In the genomic region with DNA sequence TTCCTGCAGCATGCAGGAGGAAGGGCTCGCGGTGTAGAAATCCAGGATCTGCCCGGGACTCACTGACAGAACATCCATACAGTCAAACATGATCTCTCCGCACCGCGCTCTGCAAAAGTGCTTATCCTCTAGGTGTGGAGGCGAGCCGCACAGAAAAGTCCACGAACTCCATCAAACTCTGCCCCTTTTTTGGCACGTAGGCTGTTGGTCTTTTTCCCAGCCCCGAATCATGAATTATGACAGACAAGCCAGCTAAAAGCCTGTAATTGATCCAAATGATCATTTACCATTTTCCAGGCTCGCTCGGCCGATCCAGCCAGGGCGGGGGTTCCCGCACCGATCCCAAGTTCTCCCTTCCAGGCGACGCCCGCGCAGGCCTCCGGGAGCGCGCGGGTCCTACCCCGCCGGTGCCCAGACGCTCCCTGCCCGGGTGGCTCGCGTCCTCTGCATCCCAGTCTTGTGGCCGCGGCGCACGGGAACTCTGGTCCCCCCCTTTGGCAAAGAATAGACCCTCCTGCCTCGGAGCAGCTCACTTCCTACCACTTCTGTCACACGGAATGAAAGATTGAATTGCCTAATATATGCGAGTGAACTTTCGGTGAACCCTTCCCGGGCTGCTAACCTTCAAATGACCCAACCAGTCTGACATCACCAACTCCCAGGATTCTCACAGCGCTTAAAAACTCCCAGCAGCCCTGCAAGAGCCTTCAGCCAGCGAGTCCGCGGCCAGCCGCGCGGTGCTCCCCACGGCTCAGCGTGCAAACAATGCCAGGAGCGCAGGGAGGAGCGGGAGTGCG, we compare ENCODE assay signal across 8 mouse cellular contexts.
A peak's percentile ranks its signal among the peaks of the same experiment; 100 is the strongest.
DNase-seq lines count a peak whose midpoint lies in the region; ATAC-seq and TF ChIP-seq lines count a peak whose summit lies in the region.

No protein-coding gene starts in this region.

- no peak for TF ChIP-seq EP300 in stomach, postnatal 0 days (optimal IDR thresholded peaks at IDR 0.05)

- peak overlapping the region; percentile 56 for H3K9ac ChIP-seq in forebrain, embryonic 12.5 days
- peak overlapping the region; percentile 90 for H3K9ac ChIP-seq in heart, embryonic 13.5 days
- peak overlapping the region; percentile 78 for H3K9ac ChIP-seq in kidney, embryonic 16.5 days (replicated peaks; ENCODE audit: low read length)
- H3K9ac ChIP-seq in midbrain, embryonic 16.5 days (ENCODE audit: low read depth, low read length), result peak overlapping the region; percentile 76
- H3K9ac ChIP-seq in stomach, postnatal 0 days (ENCODE audit: low read length), result peak overlapping the region; percentile 58

- no peaks in the 10 kb centered on the region for H3K36me3 ChIP-seq in forebrain, embryonic 12.5 days (replicated peaks)
- no peaks in the 10 kb centered on the region for H3K36me3 ChIP-seq in heart, embryonic 13.5 days
- no peaks in the 10 kb centered on the region for H3K36me3 ChIP-seq in kidney, embryonic 16.5 days (ENCODE audit: insufficient read depth, low read length)
- H3K36me3 ChIP-seq in midbrain, embryonic 16.5 days (ENCODE audit: control insufficient read depth, insufficient read depth, low read length), result no peaks in the 10 kb centered on the region
- H3K36me3 ChIP-seq in stomach, postnatal 0 days (ENCODE audit: control insufficient read depth, insufficient read depth, low read length), result no peaks in the 10 kb centered on the region

- no peaks in the 10 kb centered on the region for H3K9me3 ChIP-seq in forebrain, embryonic 12.5 days
- no peaks in the 10 kb centered on the region for H3K9me3 ChIP-seq in heart, embryonic 13.5 days
- H3K9me3 ChIP-seq in kidney, embryonic 16.5 days (ENCODE audit: low read length), result no peaks in the 10 kb centered on the region
- no peaks in the 10 kb centered on the region for H3K9me3 ChIP-seq in midbrain, embryonic 16.5 days (replicated peaks; ENCODE audit: control insufficient read depth, low read length, poor library complexity, severe bottlenecking)
- no peaks in the 10 kb centered on the region for H3K9me3 ChIP-seq in stomach, postnatal 0 days (ENCODE audit: control insufficient read depth, low read length)

- H3K27me3 ChIP-seq in forebrain, embryonic 12.5 days, result peaks cover 38% of the 10 kb centered on the region
- H3K27me3 ChIP-seq in heart, embryonic 13.5 days (replicated peaks), result no peaks in the 10 kb centered on the region
- no peaks in the 10 kb centered on the region for H3K27me3 ChIP-seq in kidney, embryonic 16.5 days (ENCODE audit: insufficient read depth, low read length)
- peaks cover 14% of the 10 kb centered on the region for H3K27me3 ChIP-seq in midbrain, embryonic 16.5 days (ENCODE audit: control insufficient read depth, insufficient read depth, low read depth, low read length)
- H3K27me3 ChIP-seq in stomach, postnatal 0 days (ENCODE audit: control insufficient read depth, insufficient read depth, low read length), result no peaks in the 10 kb centered on the region

- peaks cover 15% of the 10 kb centered on the region for H3K4me1 ChIP-seq in forebrain, embryonic 12.5 days
- peaks cover 30% of the 10 kb centered on the region for H3K4me1 ChIP-seq in heart, embryonic 13.5 days
- H3K4me1 ChIP-seq in kidney, embryonic 16.5 days (ENCODE audit: insufficient read depth, low read length), result peaks cover 35% of the 10 kb centered on the region
- H3K4me1 ChIP-seq in midbrain, embryonic 16.5 days (ENCODE audit: control insufficient read depth, insufficient read depth, low read length), result peaks cover 6% of the 10 kb centered on the region; the same call in 1 of the 2 replicates
- H3K4me1 ChIP-seq in stomach, postnatal 0 days (replicated peaks; ENCODE audit: control insufficient read depth, insufficient read depth), result no peaks in the 10 kb centered on the region

- peak; percentile 58 for TF ChIP-seq CTCF in stomach, postnatal 0 days (IDR thresholded peaks at IDR 0.05; ENCODE audit: low read depth)

- H3K27ac ChIP-seq in forebrain, embryonic 12.5 days, result peak overlapping the region; percentile 74
- H3K27ac ChIP-seq in heart, embryonic 13.5 days (replicated peaks), result peak overlapping the region; percentile 98
- H3K27ac ChIP-seq in kidney, embryonic 16.5 days (ENCODE audit: low read length), result peak overlapping the region; percentile 97
- no peak overlapping the region for H3K27ac ChIP-seq in midbrain, embryonic 16.5 days (ENCODE audit: low read length)
- H3K27ac ChIP-seq in stomach, postnatal 0 days (replicated peaks), result peak overlapping the region; percentile 78

- peak overlapping the region; percentile 52 for H3K4me3 ChIP-seq in forebrain, embryonic 12.5 days (replicated peaks)
- H3K4me3 ChIP-seq in heart, embryonic 13.5 days, result peak overlapping the region; percentile 81
- H3K4me3 ChIP-seq in kidney, embryonic 16.5 days (ENCODE audit: low read length), result peak overlapping the region; percentile 68
- peak overlapping the region; percentile 70 for H3K4me3 ChIP-seq in midbrain, embryonic 16.5 days (ENCODE audit: low read depth, low read length)
- H3K4me3 ChIP-seq in stomach, postnatal 0 days (ENCODE audit: low read depth, low read length), result peak overlapping the region; percentile 48

- peak overlapping the region; percentile 89 for H3K4me2 ChIP-seq in forebrain, embryonic 12.5 days
- H3K4me2 ChIP-seq in heart, embryonic 13.5 days, result peak overlapping the region; percentile 82
- peak overlapping the region; percentile 62 for H3K4me2 ChIP-seq in kidney, embryonic 16.5 days (replicated peaks; ENCODE audit: low read depth, low read length)
- peak overlapping the region; percentile 100 for H3K4me2 ChIP-seq in midbrain, embryonic 16.5 days (ENCODE audit: low read length)
- peak overlapping the region; percentile 62 for H3K4me2 ChIP-seq in stomach, postnatal 0 days (replicated peaks; ENCODE audit: low read depth)

- DNase-seq in thymus, postnatal 4 days, result peak; percentile 16
- no peak for DNase-seq in thymus, postnatal 36 days
- peak; percentile 74 for DNase-seq in liver
- DNase-seq in stomach, postnatal 0 days (ENCODE audit: low spot score), result peak; percentile 78

- peak; percentile 93 for ATAC-seq in forebrain, embryonic 12.5 days (ENCODE audit: low FRiP score)
- ATAC-seq in heart, embryonic 13.5 days (ENCODE audit: extremely low read depth, insufficient number of reproducible peaks, low FRiP score, low TSS enrichment), result peak; percentile 67
- ATAC-seq in kidney, embryonic 16.5 days (ENCODE audit: low FRiP score, low TSS enrichment), result peak; percentile 94
- peak; percentile 87 for ATAC-seq in midbrain, embryonic 16.5 days
- ATAC-seq in stomach, postnatal 0 days (ENCODE audit: low FRiP score, low TSS enrichment), result peak; percentile 94

- under 1% methylated on average over 52 of the region's 52 CpGs for WGBS in forebrain, embryonic 12.5 days
- under 1% methylated on average over 52 of the region's 52 CpGs for WGBS in heart, embryonic 13.5 days
- 0% methylated on average over 52 of the region's 52 CpGs for WGBS in kidney, embryonic 16.5 days
- under 1% methylated on average over 52 of the region's 52 CpGs for WGBS in midbrain, embryonic 16.5 days
- WGBS in stomach, postnatal 0 days, result under 1% methylated on average over 52 of the region's 52 CpGs

Comparison
In these comparisons a context has a peak if more than half of its experiments do, and no peak if none do; other contexts are left out.
1. DNase-seq: peak in thymus, postnatal 4 days (single experiment), liver (single experiment) and stomach, postnatal 0 days (single experiment); none in thymus, postnatal 36 days (0 of 2).
2. Peak in every context shown above with its lines, with median percentiles within 50 percentile points of each other: ATAC-seq, H3K4me2 ChIP-seq, H3K4me3 ChIP-seq and H3K9ac ChIP-seq.